Mouse (Mus musculus) liver, embryonic 16.5 days (tissue): ENCODE results near the gene Birc6. TPM values are rescaled to one million over a fixed set of nuclear protein-coding genes. Genes with fewer than 3 reads are reported as not detected.

Experiments
- ATAC-seq: fragments of 200-750 bp; cut with Nextera tagmentation; 2 replicates; pipeline ENCODE4 v1.8.0; 2017; ENCODE audit warnings: low read depth, mild to moderate bottlenecking, moderate number of reproducible peaks, moderate library complexity
- H3K27ac ChIP-seq: fragments of 300-500 bp; sonication (generic); 2 replicates; pipeline ENCODE4 v1.5.1; 2014; ENCODE audit warnings: mild to moderate bottlenecking, low read length
- H3K27me3 ChIP-seq: fragments of 300-500 bp; sonication (generic); 2 replicates; pipeline ENCODE4 v1.6.1; 2014; ENCODE audit warnings: low read depth, low read length, mixed read lengths; ENCODE audit not compliant: control insufficient read depth, insufficient read depth
- H3K36me3 ChIP-seq: fragments of 300-500 bp; sonication (generic); 2 replicates; pipeline ENCODE4 v1.6.1; 2014; ENCODE audit warnings: mild to moderate bottlenecking; ENCODE audit not compliant: control insufficient read depth, insufficient read depth
- H3K4me1 ChIP-seq: fragments of 300-500 bp; sonication (generic); 2 replicates; pipeline ENCODE4 v1.6.1; 2014; ENCODE audit warnings: low read depth, low read length, mixed read lengths; ENCODE audit not compliant: control insufficient read depth
- H3K4me2 ChIP-seq: fragments of 300-500 bp; sonication (generic); 2 replicates; pipeline ENCODE4 v1.6.1; 2014; ENCODE audit warnings: low read depth, low read length, mixed read lengths
- H3K4me3 ChIP-seq: fragments of 300-500 bp; sonication (generic); 2 replicates; pipeline ENCODE4 v1.5.1; 2014; ENCODE audit warnings: low read depth, mild to moderate bottlenecking, low read length
- H3K9ac ChIP-seq: fragments of 300-500 bp; sonication (generic); 2 replicates; pipeline ENCODE4 v1.6.1; 2014; ENCODE audit warnings: low read depth, low read length
- H3K9me3 ChIP-seq: fragments of 300-500 bp; sonication (generic); replicated peaks from 2 replicates; pipeline ENCODE4 v1.6.1; 2016; ENCODE audit warnings: low read length; ENCODE audit not compliant: control insufficient read depth
- WGBS: fragments of 180-500 bp; shearing (Covaris S2); extraction: QIAGEN DNeasy Blood & Tissue Kit; methylation state at CpG from one replicate; pipeline ENCODE4 v1.1.7; 2014; ENCODE audit not compliant: insufficient replicate concordance; 5-methylcytosine and 5-hydroxymethylcytosine counted together
- polyA plus RNA-seq: library from polyadenylated mRNA; unstranded; fragments of >200 nt; fragmentation: Nextera tagmentation; extraction: Ambion mirVana; gene quantifications from 2 replicates; pipeline ENCODE4 v1.2.1, GENCODE M21; 2015

Gene Birc6
- polyA plus RNA-seq, 1 experiment from 2014 or later = 24.4 TPM

DNA sequence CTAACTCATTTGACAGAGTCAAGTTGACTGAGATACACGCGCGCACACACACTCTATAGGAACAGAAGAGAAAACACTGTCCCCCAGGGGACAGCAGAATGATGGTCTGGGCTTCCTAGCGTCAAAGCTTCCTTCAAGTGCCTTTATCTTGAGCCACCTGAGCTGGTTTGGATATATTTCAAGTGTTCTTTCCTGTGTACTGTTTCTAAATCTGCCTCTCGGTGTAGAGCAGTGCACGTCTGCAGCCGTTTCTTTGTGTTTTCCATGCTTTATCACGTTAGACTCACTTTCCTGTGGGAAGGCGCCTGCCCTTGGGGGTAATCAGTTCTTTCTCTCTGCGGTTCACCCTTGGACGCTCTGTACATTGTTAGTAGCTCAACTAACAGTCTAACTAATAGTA lies 207.3 kb downstream of the Birc6 start:
- H3K4me2 ChIP-seq = no peak overlapping the region
- no peak overlapping the region for H3K9ac ChIP-seq
- H3K4me1 ChIP-seq = no peaks in the 10 kb centered on the region
- 46% methylated on average over 11 of the region's 11 CpGs for WGBS
- no peak overlapping the region for H3K27ac ChIP-seq
- no peaks in the 10 kb centered on the region for H3K27me3 ChIP-seq
- no peaks in the 10 kb centered on the region for H3K36me3 ChIP-seq
- H3K4me3 ChIP-seq = no peak overlapping the region
- ATAC-seq = no peak
- H3K9me3 ChIP-seq = no peaks in the 10 kb centered on the region

DNA sequence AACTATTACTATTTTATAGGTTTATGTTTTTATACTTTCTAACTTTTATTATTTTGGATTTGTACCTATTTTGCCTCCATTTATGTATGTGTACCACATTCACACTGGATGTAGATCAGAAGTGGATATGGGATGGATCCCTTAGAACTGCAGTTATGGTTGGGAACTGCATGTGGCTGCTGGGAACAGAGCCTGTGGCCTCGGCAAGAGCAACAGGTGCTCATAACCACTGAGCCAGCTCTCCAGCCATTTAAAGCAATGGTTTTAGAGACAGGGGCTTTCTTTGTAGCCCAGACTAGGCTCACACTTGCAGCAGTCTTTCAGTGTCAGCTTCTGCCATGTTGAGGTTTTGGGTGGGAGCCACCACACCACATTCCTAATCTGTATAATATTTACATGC lies 221.6 kb downstream of the Birc6 start:
- Histone ChIP-seq H3K4me2 (no peak overlapping the region), H3K4me3 (no peak overlapping the region), H3K27ac (no peak overlapping the region), H3K9ac (no peak overlapping the region), H3K4me1 (no peaks in the 10 kb centered on the region), H3K36me3 (no peaks in the 10 kb centered on the region), H3K27me3 (no peaks in the 10 kb centered on the region), H3K9me3 (no peaks in the 10 kb centered on the region)
- no peak for ATAC-seq
- 61% methylated on average over 1 of the region's 1 CpGs for WGBS

DNA sequence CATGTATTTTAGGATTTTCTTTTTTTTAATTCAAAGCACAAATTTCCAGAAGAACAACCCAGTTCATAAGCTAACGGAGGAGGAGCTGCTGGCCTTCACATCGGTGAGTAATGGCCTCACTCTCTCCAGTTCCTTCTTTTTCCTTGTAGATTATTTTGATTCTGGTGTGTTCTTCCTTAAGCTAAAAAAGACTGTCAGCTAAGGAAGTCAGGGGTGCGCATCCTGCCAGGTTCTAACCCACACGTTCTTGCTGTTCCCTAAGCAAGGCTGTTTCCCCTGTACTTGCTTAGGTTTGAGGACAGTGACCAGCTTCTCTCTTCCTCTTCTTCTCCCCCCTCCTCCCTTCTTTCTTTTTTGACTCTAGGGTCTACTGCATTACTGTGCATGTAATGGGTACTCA lies 222.9 kb downstream of the Birc6 start:
- WGBS = 71% methylated on average over 4 of the region's 4 CpGs

More for the DNA sequence above, 222.9 kb downstream of the Birc6 start:
- H3K4me3 ChIP-seq = no peak overlapping the region
- no peak for ATAC-seq
- H3K4me2 ChIP-seq = no peak overlapping the region
- H3K36me3 ChIP-seq = no peaks in the 10 kb centered on the region
- H3K27ac ChIP-seq = no peak overlapping the region
- no peaks in the 10 kb centered on the region for H3K27me3 ChIP-seq
- no peaks in the 10 kb centered on the region for H3K4me1 ChIP-seq
- H3K9me3 ChIP-seq = no peaks in the 10 kb centered on the region
- no peak overlapping the region for H3K9ac ChIP-seq

Other genes with a start within 250 kb of the Birc6 start
- gene Memo1, start 232.8 kb upstream of the Birc6 start, polyA plus RNA-seq = 82.5 and 86.5 TPM in 2 replicates
- 91.7 and 107 TPM in 2 replicates for gene Dpy30, start 204.4 kb upstream of the Birc6 start, polyA plus RNA-seq
- 4.2 and 4.3 TPM in 2 replicates for gene Spast, start 189.3 kb upstream of the Birc6 start, polyA plus RNA-seq
- 16.3 and 16.6 TPM in 2 replicates for gene Slc30a6, start 132.7 kb upstream of the Birc6 start, polyA plus RNA-seq
- 0.36 and 0.44 TPM in 2 replicates for gene Nlrc4, start 69.2 kb upstream of the Birc6 start, polyA plus RNA-seq
- 72.0 and 72.5 TPM in 2 replicates for gene Yipf4, start 38.8 kb upstream of the Birc6 start, polyA plus RNA-seq
- 10.7 and 11.5 TPM in 2 replicates for gene Ttc27, start 189.4 kb downstream of the Birc6 start, polyA plus RNA-seq